Mouse (Mus musculus): ENCODE measurements around the gene Xrcc6. TPM values are rescaled to one million over a fixed set of nuclear protein-coding genes. Genes with fewer than 3 reads are reported as not detected.

The Xrcc6 gene
- polyA plus RNA-seq, 1 experiment = 23.5 TPM

DNA sequence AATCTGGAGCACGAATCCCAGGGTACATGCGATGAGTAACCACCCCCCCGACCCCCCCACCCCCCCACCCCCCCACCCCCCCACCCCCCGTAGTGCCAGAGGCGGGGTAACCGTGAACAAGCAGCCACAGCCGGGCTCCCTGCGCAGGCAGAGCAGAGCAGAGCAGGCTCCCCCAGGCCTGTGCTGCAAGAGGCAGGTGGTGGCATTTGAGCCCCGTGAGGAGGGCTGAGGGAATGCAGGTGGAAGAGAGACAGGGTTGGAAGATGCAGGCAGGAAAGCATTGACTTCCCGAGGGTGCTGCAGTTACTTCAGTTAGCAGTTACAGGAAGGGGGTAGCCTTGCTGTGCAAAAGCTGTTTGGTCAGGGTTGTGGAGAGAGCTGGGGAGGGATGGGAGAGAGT is 99.6 kb downstream of the Xrcc6 start:
- Histone ChIP-seq H3K4me1 (ENCODE audit: control insufficient read depth, insufficient read depth, low read length) (peaks cover 4% of the 10 kb centered on the region), H3K27ac (ENCODE audit: insufficient read depth, low read length) (no peak overlapping the region), H3K4me3 (ENCODE audit: insufficient read depth, low read length) (no peak overlapping the region)
- TF ChIP-seq CTCF (IDR thresholded peaks at IDR 0.05; ENCODE audit: extremely low read depth, insufficient read depth, low read length) (no peak), POLR2A (IDR thresholded peaks at IDR 0.05; ENCODE audit: extremely low read depth, insufficient read depth, low read length) (no peak)

Other genes with a start within 250 kb of the Xrcc6 start
- 89.7 and 93.8 TPM in 2 replicates for gene Zc3h7b, start 242.8 kb upstream of the Xrcc6 start, polyA plus RNA-seq (2012; rRNA removed)
- 151 and 154 TPM in 2 replicates for gene Rangap1, start 242.3 kb upstream of the Xrcc6 start, polyA plus RNA-seq (2012; rRNA removed)
- 318 and 326 TPM in 2 replicates for gene Tef, start 185.4 kb upstream of the Xrcc6 start, polyA plus RNA-seq (2012; rRNA removed)
- gene Tob2, start 129.0 kb upstream of the Xrcc6 start, polyA plus RNA-seq (2012; rRNA removed) = 19.9 and 21.0 TPM in 2 replicates
- 53.3 and 57.7 TPM in 2 replicates for gene Phf5a, start 115.9 kb upstream of the Xrcc6 start, polyA plus RNA-seq (2012; rRNA removed)
- 533 and 545 TPM in 2 replicates for gene Aco2, start 115.5 kb upstream of the Xrcc6 start, polyA plus RNA-seq (2012; rRNA removed)
- 61.5 and 63.0 TPM in 2 replicates for gene Polr3h, start 61.6 kb upstream of the Xrcc6 start, polyA plus RNA-seq (2012; rRNA removed)
- gene Csdc2, start 51.1 kb upstream of the Xrcc6 start, polyA plus RNA-seq (2012; rRNA removed) = 111 and 115 TPM in 2 replicates
- 294 and 300 TPM in 2 replicates for gene Pmm1, start 26.9 kb upstream of the Xrcc6 start, polyA plus RNA-seq (2012; rRNA removed)
- gene 1700029P11Rik, start 7.3 kb upstream of the Xrcc6 start, polyA plus RNA-seq (2012; rRNA removed) = not detected in 2 replicates
- 126 and 134 TPM in 2 replicates for gene Desi1, start 46.0 kb downstream of the Xrcc6 start, polyA plus RNA-seq (2012; rRNA removed)
- gene Snu13, start 59.8 kb downstream of the Xrcc6 start, polyA plus RNA-seq (2012; rRNA removed) = 133 and 137 TPM in 2 replicates
- not detected in 2 replicates for gene 4930407I10Rik, start 71.3 kb downstream of the Xrcc6 start, polyA plus RNA-seq (2012; rRNA removed)
- gene Mei1, start 82.2 kb downstream of the Xrcc6 start, polyA plus RNA-seq (2012; rRNA removed) = 6.1 and 7.9 TPM in 2 replicates
- gene Ccdc134, start 140.1 kb downstream of the Xrcc6 start, polyA plus RNA-seq (2012; rRNA removed) = 16.3 and 16.5 TPM in 2 replicates
- 138 and 166 TPM in 2 replicates for gene Srebf2, start 159.3 kb downstream of the Xrcc6 start, polyA plus RNA-seq (2012; rRNA removed)
- gene Shisa8, start 225.0 kb downstream of the Xrcc6 start, polyA plus RNA-seq (2012; rRNA removed) = 5.3 and 6.7 TPM in 2 replicates
- 0.48 and 0.76 TPM in 2 replicates for gene Tnfrsf13c, start 236.5 kb downstream of the Xrcc6 start, polyA plus RNA-seq (2012; rRNA removed)

All from cortical plate, adult 2 months (tissue).